Mouse (Mus musculus) WW6 (cell line): ENCODE measurements around the gene Lfng.

Experiments
- DNase-seq: peaks from one replicate; pipeline ENCODE4 v3.0.0-alpha.2; 2013; ENCODE audit warnings: low read depth, low spot score

The Lfng gene

GRCm38 (mm10) chr5:140589082-140589774, 17.9 kb upstream of the Lfng start:
- no peak for DNase-seq

GRCm38 (mm10) chr5:140594846-140595245, 12.3 kb upstream of the Lfng start:
- DNase-seq, result no peak

- DNase-seq, result no peak
Measured at GRCm38 (mm10) chr5:140596426-140596825, 10.7 kb upstream of the Lfng start.

GRCm38 (mm10) chr5:140596927-140597588, 10.1 kb upstream of the Lfng start:
- DNase-seq, result no peak

- DNase-seq, result no peak
Measured at GRCm38 (mm10) chr5:140597787-140598186, 9.3 kb upstream of the Lfng start.

GRCm38 (mm10) chr5:140599939-140600338, 7.2 kb upstream of the Lfng start:
- no peak for DNase-seq

GRCm38 (mm10) chr5:140601712-140602111, 5.4 kb upstream of the Lfng start:
- DNase-seq, result no peak

- DNase-seq, result no peak
Measured at GRCm38 (mm10) chr5:140602540-140602939, 4.6 kb upstream of the Lfng start.

GRCm38 (mm10) chr5:140604386-140604785, 2.7 kb upstream of the Lfng start:
- no peak for DNase-seq

- no peak for DNase-seq
Measured at GRCm38 (mm10) chr5:140605228-140605627, 1.9 kb upstream of the Lfng start.

- DNase-seq, result no peak
Measured at GRCm38 (mm10) chr5:140606386-140606785, 734 bp upstream of the Lfng start.

- DNase-seq, result no peak
Measured at GRCm38 (mm10) chr5:140607836-140608633, 915 bp downstream of the Lfng start.

GRCm38 (mm10) chr5:140608634-140609015, 1.5 kb downstream of the Lfng start:
- no peak for DNase-seq

- no peak for DNase-seq
Measured at GRCm38 (mm10) chr5:140609511-140610272, 2.6 kb downstream of the Lfng start.

- DNase-seq, result no peak
Measured at GRCm38 (mm10) chr5:140610273-140611011, 3.3 kb downstream of the Lfng start.

GRCm38 (mm10) chr5:140611021-140611583, 4.0 kb downstream of the Lfng start:
- DNase-seq, result no peak

GRCm38 (mm10) chr5:140611611-140612185, 4.6 kb downstream of the Lfng start:
- DNase-seq, result no peak

- no peak for DNase-seq
Measured at GRCm38 (mm10) chr5:140612191-140612590, 5.1 kb downstream of the Lfng start.

- no peak for DNase-seq
Measured at GRCm38 (mm10) chr5:140614141-140614540, 7.0 kb downstream of the Lfng start.

GRCm38 (mm10) chr5:140614837-140615236, 7.7 kb downstream of the Lfng start:
- no peak for DNase-seq
